Mouse (Mus musculus) ovary, postnatal 36 days (tissue): ENCODE results near the gene D630045J12Rik.

Experiments
- DNase-seq: peaks from one replicate; pipeline ENCODE4 v3.0.0; 2022; ENCODE audit warnings: low spot score, mixed read lengths

D630045J12Rik gene

DNA sequence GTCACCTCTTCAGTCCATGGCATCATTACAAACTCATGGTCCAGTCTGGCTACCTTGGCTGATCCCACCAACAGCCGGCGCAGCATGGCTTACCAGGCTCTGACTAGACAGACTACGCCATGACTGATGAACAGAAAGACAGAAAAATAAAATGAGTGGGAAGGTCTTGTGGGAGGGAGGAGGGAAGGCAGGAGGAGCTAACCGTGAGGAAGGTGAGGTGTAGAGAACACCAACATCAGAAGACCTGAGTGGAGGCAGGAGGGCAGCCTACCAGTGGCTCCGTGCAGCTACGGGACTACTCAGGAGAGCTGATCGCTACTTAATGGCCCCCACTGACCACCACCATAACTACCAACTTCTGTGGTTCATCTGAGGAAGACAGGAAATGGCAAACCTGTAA, 60.9 kb downstream of the D630045J12Rik start:
- no peak for DNase-seq

DNA sequence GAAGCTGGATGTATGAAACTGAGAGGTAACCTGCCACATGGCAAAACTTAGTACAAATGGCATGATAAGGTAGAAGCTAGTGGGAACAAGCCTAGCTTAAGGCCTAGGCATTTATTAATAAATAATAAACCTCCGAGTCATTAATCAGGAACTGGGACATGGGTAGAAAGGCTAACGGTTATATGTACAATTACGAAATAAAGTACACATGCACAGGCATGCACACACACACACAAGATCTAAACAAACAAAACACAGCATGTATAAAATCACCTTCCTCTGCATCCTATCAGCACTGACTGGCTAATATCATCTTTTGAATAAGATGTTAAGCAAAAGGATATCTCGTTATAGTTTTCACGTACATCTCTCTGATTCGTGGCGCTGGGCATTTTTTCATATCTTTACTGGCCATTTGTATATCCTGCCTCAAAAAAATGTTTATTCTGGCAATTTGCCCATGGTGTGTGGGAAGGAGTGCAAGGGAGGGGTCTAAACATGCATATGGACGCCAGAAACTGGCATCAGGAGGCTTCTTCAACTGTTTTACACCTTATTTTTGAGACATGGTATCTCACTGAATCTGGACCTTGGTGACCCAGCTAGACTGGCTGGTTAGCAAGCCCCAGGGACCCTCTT, 67.4 kb downstream of the D630045J12Rik start:
- DNase-seq = no peak

DNA sequence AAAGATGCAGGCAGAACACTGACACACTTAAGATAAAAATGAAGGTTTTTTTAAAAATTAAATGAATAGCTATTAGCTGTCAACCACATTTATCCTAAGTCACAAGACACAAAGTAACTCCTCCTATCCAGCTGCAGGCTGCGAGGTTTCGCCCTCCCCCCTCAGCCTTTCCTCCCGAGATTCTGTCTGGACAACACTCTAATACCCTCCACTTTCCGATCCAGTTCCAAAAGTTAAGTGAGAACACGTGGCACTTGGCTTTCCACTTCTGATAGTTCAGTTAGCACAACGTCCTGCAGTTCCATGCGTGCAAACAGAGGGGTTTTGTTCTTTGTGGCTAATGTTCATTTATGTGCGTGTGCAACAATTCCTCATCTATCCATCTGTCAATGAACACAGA, 69.0 kb downstream of the D630045J12Rik start:
- no peak for DNase-seq

DNA sequence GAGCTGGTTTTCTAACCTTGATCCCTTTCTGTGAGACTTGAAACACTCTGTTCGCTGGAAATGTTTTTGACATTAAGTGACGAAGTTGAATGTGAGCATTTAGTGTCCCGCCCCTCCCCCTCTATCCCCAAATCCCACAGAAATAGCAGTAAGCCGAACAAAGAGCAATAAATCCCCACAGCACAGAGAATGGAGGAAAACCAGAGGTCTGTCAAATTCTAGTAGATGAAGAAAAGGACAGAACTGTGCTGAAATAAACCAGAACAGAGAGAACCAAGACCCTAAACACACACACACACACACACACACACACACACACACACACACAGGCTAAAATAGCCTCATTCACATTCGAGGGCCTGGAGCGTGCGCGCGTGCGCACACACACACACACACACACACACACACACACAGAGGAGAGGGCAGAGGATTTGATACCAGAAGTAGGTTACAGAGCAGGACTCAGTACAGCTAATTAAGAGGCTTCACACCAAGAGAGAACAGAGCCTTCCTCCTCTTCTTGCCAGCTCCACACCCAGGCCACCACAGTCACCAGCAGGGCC, 72.0 kb downstream of the D630045J12Rik start:
- DNase-seq = no peak

DNA sequence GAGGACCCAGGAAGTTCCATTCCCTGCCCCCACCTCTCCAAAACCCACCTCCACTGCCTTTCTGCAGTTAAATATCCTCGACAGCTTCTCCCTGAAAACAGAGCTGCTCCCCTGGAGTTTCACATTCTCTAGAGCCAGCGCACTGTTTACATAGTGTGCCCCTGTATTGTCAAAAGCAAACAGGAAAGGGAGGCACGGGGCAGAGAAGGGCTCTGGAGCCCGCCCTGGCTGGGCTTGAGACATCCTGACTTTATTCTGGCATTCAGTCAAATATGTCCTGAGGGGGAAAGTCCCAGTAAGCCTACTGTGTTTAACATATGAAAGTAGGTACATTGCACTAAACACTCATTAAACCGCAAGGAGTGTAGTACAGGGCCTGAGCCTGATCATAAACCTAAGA, 73.1 kb downstream of the D630045J12Rik start:
- DNase-seq = no peak

DNA sequence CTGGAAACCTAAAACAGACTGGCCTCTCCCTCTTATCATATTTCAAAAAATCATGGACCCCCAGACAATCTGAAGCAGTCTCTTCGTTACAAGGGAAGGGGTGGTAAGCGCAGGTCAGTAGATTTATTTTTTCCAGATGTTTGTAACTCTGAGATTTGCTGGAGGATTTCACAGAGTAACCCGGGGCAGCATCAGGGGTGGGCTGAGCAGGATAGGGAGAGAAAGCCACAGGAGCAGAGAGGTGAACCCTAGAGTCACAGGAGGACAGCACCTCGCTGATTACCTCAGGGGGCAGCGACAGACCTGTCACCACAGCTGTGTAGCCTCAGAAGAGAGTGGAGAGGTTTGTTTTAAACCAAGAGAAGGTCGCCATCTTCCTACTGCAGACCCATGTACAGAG, 88.4 kb downstream of the D630045J12Rik start:
- DNase-seq = no peak

DNA sequence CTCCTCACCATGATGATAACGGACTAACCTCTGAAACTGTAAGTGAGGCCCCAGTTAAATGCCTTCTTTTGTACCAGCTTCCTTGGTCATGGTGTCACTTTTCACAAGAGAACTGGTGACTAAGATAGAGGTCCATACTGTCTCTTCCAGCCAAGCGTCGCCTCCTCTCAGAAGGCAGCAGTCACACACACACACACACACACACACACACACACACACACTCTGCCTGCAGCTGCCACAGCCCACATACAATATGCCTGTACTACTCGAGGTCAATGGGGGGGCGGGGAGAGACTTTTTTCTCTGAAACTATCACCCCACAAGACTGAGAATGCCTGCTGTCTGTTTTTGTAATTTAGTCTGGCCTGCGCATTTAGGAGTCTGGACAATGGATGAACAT, 89.1 kb downstream of the D630045J12Rik start:
- DNase-seq = no peak

DNA sequence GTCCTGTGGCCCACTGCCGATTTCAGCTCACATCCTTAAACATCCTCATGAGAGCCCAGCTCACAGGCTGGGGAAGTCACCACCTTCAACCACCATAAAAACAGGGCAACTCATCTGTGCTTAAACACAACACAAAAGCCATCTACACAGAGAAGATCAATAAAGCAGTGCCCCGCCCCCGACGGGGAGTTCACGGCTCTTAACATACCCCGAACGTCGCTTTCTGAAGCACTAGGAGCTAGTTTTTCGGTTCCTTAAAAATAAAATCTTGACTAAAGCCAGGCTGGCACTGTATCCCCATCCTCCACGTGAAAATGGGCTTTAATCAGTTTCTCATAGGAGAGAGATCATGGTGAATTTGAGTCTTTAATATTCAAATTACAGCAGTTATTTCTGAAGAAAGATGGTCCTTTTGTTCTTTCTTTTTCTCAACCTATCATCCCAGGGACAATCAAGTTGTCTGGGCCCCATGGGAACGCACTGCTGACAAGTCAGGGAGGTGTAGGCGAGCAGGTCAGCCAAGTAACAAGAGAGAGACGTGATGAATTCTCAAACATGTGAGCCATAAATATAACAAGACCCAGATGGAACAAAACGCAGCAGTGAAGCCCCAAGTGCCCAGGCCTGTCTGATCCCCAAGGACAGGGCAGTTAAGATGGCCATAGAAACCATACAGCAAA, 90.8 kb downstream of the D630045J12Rik start:
- DNase-seq = no peak

DNA sequence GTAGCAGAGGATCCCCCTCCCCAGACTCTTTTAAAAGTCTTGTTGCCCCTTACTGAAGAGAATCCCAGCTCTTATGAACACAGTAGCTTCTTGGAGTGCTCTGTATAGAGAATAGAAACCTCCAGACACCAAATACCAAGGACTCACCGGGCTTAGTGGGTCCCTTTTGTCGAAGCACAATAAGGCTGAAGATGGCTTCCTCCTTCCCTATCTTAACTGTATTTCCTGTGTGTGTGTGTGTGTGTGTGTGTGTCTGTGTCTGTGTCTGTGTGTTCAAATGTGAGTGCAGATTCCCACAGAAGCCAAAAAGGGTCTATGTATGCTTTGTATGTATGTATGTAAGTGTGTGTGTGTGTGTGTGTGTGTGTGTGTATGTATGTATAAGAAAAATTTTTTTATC, 93.3 kb downstream of the D630045J12Rik start:
- DNase-seq = no peak

DNA sequence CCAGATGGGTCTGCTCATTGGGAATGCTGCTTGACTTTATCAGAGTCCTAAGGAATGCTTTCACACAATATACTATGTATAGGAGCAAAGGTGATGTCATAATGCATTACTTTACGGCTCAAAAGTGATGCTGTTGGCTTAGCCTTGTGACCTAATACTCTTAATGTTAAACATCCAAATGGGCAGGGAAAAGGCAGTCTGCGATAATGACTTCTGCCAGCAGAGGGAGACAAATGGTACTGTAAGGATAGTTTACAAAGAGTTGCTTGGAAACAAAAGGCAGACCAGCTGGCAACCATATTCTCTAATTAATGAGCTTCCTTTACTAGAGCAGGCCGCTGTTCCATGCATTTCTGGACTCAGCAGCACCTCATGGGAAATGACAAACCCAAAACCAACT, 93.7 kb downstream of the D630045J12Rik start:
- peak; percentile 60 for DNase-seq

DNA sequence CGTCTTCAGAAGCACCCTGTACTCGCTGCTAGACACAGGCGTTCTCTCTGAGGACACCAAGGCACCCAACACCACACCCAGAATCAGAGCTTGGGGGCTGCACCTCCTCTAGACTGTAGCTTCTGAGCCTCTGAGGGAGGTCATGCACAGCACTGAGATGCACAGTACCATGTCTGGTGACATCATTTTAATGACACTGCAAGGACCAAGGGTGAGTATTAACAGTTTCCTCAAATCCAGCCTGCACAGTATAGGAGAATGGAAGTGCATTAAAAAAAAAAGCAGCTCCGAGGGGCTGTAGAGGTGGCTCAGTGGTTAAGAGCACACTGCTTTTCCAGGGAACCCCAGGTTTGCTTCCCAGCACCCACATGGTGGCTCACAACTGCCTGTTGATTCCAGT, 94.2 kb downstream of the D630045J12Rik start:
- no peak for DNase-seq

DNA sequence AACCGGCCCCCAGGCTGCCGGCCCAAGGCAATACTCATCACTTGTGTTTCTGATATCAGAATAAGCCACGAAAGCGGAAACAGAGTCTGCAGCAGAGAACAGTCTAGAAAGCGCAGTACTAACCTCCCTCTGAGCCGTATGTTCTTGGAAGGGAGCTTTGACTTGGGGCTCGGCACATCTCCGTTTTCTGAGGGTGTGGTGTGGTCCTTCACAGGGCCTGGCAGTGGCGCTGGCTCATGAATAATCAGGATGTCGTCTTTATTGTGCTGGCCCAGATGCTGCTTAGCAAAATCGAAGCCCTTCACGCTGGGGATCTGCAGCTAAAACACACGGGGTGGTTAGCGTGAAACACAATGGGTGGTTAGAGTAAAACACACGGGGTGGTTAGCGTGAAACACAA, 95.9 kb downstream of the D630045J12Rik start:
- DNase-seq = no peak

DNA sequence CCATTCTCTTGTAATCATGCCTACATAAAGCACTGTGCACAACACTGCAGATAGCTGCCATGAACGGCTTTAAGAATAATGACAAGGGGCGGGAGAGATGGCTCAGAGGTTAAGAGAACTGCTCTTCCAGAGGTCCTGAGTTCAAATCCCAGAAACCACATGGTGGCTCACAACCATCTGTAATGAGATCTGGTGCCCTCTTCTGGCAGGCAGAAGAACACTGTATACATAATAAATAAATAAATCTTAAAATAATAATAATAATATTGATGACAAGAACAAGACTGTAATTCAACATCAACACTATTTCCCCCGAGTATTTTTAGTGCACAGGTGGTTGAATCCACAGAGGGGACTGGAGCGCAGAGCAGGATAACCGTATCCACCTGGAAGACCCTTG, 97.6 kb downstream of the D630045J12Rik start:
- no peak for DNase-seq

DNA sequence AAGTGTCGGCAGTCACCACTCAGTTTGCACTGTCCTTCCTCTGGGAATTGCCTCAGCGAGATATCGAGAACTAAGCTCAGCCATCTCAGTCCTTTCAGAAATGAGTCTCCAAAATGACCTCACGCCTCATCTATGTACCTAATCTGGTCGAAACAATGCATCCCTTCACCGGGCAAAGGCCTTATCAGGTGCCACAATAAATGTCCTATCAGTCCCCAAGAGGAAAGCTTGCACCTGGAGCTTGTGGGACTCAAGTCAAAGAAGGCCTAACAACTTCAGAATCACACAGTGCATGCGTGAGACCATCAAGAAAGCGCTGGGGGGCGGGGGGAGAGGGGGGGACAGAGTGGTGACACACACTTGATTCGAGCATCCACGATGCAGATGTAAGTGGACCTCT, 101.5 kb downstream of the D630045J12Rik start:
- no peak for DNase-seq

DNA sequence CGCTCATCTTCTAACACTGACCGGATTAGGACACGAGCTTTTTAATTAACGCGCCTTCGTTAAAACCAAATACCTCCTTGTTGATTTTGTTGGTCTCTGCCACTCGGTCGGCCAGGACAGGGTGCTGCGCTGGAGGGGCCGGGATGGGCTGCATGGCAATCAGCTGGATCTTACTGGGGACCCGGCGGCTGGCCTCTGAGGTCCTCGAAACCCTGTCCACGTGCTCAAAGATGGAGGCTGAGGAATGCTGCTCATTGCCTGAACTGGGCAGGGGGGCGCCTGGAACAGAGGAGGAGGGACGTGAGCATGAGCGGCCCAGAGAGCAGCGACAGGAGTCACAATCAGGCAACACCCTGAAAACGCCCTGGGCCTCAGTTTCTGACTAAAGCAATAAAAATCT, 104.3 kb downstream of the D630045J12Rik start:
- DNase-seq = no peak

DNA sequence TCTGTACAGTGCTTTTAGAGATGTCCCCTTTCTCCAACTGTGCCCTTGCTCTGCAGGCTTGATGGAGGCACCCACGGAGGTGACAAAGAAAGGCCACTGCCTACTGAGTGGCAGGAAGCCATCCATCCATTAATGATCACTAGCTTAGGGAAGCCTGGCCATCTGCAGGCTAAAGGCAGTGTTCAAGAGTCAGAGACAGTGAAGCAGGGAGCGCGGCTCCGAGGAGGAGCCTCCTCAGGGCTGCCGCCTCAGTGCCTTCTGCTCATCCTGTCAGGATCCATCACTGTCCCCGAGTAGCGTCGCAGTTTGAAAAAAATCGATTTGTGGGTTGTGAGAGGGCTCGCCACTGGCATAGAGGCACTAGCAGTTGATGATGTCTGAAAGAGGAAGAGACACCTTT, 105.2 kb downstream of the D630045J12Rik start:
- no peak for DNase-seq

DNA sequence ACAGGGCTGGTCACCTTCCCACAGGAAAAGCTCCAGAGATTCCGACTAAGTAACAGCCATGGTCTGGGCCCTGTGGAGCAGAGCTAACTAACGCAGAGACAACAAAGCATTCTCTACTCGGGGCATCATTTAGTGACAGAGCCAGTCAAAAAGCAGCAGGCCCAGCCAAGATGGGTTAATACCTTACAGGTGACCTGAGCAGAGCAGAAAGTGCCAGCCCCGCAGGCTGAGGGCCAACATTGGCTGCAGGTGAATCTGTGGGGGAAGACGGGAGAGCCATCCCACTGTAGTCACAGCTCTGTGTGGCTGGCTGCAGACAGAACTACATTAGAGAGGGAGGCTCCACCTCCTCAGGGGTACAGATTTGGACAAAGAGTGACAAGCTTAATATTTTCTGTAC, 106.5 kb downstream of the D630045J12Rik start:
- DNase-seq = no peak

DNA sequence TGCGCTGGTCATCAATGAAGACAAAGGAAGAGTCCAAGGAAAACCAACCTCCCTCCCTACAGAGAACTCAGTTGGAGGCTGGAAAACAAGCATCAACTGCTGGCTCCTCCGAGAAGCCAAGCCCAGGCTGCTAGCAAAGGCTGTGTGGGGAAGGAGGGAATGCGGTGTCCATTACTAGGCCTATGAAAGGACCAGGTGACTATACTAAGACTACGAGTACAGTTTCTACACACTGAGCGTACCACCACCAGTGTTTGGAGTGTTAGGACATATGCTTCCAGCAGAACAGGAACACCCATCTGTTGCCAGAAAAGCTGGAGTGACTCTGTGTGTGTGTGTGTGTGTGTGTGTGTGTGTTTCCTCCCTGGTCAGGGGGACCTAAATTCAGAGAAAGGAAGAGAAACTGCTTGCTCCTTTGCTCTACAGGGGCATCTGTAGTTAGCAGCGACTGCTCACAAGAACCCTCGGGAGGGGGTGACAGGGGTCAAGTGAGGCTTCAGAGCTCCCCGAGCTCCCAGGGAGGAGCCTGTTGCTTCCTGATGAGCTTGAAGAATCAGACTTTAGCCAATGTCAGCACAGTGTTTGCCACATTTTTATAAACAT, 108.2 kb downstream of the D630045J12Rik start:
- no peak for DNase-seq

DNA sequence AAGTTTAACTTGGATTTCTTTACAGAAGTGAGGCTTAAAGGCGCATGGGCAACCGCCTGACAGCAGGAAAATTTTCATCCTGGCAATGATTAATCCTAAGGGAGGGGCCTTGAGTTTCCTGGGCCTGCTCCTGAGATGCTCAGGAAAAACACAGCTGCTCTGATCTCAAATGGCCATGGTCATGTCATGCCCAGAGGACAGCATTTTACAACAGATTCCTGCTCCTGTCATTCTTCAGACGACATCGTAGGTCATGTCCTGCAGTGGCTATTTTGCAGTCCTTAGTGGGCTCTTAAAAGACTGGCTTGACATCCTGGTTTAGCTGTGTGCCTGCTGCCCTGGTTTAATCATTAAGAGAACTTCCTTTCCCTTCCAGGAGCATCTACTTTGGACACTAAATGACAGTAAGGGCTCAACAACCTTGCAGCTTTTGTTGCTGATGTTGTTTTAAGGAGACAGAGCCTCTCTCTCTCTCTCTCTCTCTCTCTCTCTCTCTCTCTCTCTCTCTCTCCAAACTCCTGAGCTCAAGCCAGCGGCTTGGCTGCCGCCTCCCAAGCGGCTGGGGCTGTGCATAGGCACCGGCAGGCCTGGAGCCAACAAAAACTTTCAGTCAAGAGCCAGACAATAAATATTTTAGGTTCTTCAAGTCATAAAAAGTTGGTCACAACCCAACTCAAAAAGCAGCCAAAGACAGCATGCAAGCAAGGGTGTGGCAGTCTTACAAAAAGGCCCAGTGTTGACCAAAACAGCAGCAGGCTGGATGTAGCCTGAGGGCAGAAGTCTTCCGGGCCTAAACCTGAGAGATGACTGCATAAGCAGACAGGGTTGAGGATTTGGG, 109.4 kb downstream of the D630045J12Rik start:
- DNase-seq = peak; percentile 43

DNA sequence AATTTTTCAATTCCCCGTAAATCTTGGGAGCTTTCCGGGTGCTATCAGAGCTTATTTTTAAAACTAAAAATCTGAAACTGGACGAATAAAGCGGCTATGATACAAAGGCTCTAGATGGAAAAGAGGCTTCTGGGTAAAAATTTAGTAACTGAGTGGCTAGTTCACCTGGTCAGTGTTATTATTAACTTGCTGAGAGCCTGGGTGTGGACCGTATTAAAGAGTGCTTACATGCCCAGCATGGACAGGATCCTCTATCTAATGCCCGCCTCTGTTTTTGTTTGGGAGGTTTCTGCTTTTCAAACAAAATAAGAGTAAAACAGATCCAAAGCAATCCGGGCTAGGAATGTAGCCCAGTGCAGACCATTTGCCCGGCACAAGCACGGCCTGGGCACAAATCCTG, 113.4 kb downstream of the D630045J12Rik start:
- DNase-seq = no peak

DNA sequence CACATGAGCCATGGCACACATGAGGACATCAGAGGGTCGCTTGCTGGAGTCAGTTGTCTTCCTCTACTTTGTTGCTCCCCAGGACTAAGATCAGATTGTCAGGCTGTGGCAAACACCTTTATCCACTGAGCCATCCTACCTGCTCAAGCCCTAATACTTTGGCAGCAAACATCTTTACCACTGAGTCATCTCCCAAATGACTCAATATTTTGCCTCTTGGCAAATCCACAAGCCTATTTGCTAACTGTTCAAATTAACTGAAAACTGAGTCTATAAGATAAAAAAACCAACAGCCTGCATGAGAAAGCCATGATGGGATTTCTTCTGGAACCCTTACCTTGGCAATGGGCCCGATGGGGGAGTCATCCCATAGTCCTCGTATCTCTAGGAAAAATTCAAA, 114.7 kb downstream of the D630045J12Rik start:
- no peak for DNase-seq

DNA sequence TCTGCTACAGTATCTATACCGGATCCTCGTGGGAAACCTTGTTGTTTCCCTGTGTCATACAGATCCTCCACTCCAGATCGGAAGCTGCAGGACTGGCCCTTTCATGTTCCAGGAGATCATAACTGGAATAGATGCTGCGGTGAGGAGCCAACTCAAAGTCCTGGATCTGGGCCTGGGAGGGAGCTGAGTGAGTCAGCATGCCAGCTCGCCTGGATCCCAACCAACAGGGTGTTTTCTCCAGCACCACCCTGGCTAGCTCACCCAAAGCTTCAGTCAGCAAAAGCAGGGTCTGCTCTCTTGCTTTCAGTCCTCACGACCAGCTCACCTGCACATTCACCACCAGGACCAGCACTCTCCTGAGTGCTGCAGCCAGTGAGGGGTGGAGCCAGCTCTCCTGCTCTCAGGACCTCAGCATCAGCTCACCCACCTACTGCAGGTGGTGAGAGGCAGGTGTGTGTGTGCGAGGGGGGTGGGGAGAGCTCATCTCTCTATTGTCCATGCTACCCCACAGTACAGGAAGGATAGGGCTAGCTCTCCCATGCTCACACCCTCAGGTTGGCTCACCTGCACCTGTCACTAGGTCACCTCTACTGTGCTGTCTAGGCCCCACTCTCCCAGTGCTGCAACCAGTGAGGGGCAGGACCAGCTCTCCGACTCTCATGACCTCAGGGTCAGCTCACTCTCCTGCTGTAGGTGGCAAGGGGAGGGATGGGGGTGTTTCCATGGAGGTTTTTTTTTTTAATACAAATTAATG, 118.8 kb downstream of the D630045J12Rik start:
- DNase-seq = no peak
